9 mouse cellular contexts compared by ENCODE assay signal in genomic region chr19:60939954-60940379, GRCm38 (mm10). TPM values are rescaled to one million over a fixed set of nuclear protein-coding genes. Genes with fewer than 3 reads are reported as not detected.
DNase-seq lines count a peak whose midpoint lies in the region; ATAC-seq and TF ChIP-seq lines count a peak whose summit lies in the region.
"Had no signal": no experiment of that assay in that cellular context is flagged by ENCODE, and none has a peak within 500 bp of the region (broad histone marks: within the 10 kb centered on the region; RNA-seq: fewer than 3 reads in every experiment).

No protein-coding gene starts in this region.

- H3K27ac ChIP-seq in spleen, adult 2 months (ENCODE audit: insufficient read depth, low read length) = peak overlapping the region; percentile 42; the same call in 1 of the 2 replicates
- peak overlapping the region; percentile 40 for H3K27ac ChIP-seq in small intestine, adult 2 months (ENCODE audit: insufficient read depth, low read depth, low read length)

- H3K36me3 ChIP-seq in spleen, adult 2 months (ENCODE audit: control insufficient read depth, insufficient read depth, low read length) = no peaks in the 10 kb centered on the region
- H3K36me3 ChIP-seq in small intestine, adult 2 months (ENCODE audit: control insufficient read depth, insufficient read depth, low read length) = no peaks in the 10 kb centered on the region

- WGBS in spleen, adult 2 months = 15% methylated on average over 1 of the region's 1 CpGs
- 59% methylated on average over 1 of the region's 1 CpGs for WGBS in small intestine, adult 2 months

- no peak for TF ChIP-seq POLR2A in spleen, adult 2 months (IDR thresholded peaks at IDR 0.05; ENCODE audit: low read depth, low read length)
- TF ChIP-seq POLR2A in small intestine, adult 2 months (IDR thresholded peaks at IDR 0.05; ENCODE audit: low read depth, low read length) = no peak

- ATAC-seq in cerebellum, adult (ENCODE audit: insufficient number of reproducible peaks, low FRiP score, low TSS enrichment) = peak; percentile 58; the same call in 1 of the 2 replicates

- H3K27me3 ChIP-seq in spleen, adult 2 months (ENCODE audit: control insufficient read depth, insufficient read depth, low read length) = no peaks in the 10 kb centered on the region
- H3K27me3 ChIP-seq in small intestine, adult 2 months (ENCODE audit: control insufficient read depth, insufficient read depth, low read length) = no peaks in the 10 kb centered on the region

- peaks cover 11% of the 10 kb centered on the region for H3K4me1 ChIP-seq in spleen, adult 2 months (ENCODE audit: control insufficient read depth, insufficient read depth, insufficient read length)
- H3K4me1 ChIP-seq in small intestine, adult 2 months (ENCODE audit: control insufficient read depth, insufficient read depth, insufficient read length, low read length) = peaks cover 3% of the 10 kb centered on the region; the same call in 1 of the 2 replicates

- DNase-seq in cerebellum, adult 8-10 months = no peak
- peak in 1 of 2 experiments; percentile 34 for DNase-seq in spleen, adult 2 months (ENCODE audit: low read depth in 1 of 2, low spot score in 2 of 2)
- DNase-seq in spleen, adult 18-20 months = no peak
- DNase-seq in heart, postnatal 4 days = peak; percentile 25
- no peak for DNase-seq in ovary, postnatal 36 days (ENCODE audit: low spot score)
- DNase-seq in urinary bladder, adult 18-20 months (ENCODE audit: low spot score in 2 of 2) = no peak

- TF ChIP-seq CTCF in spleen, adult 2 months (IDR thresholded peaks at IDR 0.05; ENCODE audit: extremely low read depth, insufficient read depth, insufficient read length, insufficient replicate concordance) = no peak
- TF ChIP-seq CTCF in small intestine, adult 2 months (IDR thresholded peaks at IDR 0.05; ENCODE audit: extremely low read depth, insufficient read length, insufficient replicate concordance, low read depth, low read length) = no peak

- H3K4me3 ChIP-seq in spleen, adult 2 months (ENCODE audit: extremely low read depth, insufficient read depth, insufficient read length) = no peak overlapping the region
- H3K4me3 ChIP-seq in small intestine, adult 2 months (ENCODE audit: low read depth, low read length) = no peak overlapping the region
- H3K4me3 ChIP-seq: myocyte had no signal

RNA-seq across cellular contexts. Expression of gene Grk5, which starts 50.4 kb away (rescaled TPM):
- polyA plus RNA-seq in spleen, adult 2 months (2012; rRNA removed) = 2.0 and 2.1 TPM in 2 replicates
- 10 to 100 TPM; 24.8 to 25.8 TPM for total RNA-seq in heart, postnatal 4 days (2021)
- 0.81 and 1.3 TPM in 2 replicates for polyA plus RNA-seq in small intestine, adult 2 months (2012; rRNA removed)
